Mouse (Mus musculus): ENCODE results near the gene Olfr390. TPM values are rescaled to one million over a fixed set of nuclear protein-coding genes. Genes with fewer than 3 reads are reported as not detected.

Olfr390 gene
- not detected in 2 replicates for polyA plus RNA-seq (2015; fragmentation: Nextera tagmentation; extraction: Ambion mirVana)

GRCm38 (mm10) chr11:73782664-73783063, at the start of gene Olfr390:
Gene Olfr390, plus strand, starts transcription at chr11:73782964.
- no peak for DNase-seq (ENCODE audit: low spot score)

GRCm38 (mm10) chr11:73759115-73759514, 23.6 kb upstream of the Olfr390 start:
- DNase-seq (ENCODE audit: low spot score) = no peak

- DNase-seq (ENCODE audit: low spot score) = no peak
Observed at GRCm38 (mm10) chr11:73780613-73781012, 2.2 kb upstream of the Olfr390 start, which contains the start of gene Olfr389. Gene Olfr389, minus strand, starts transcription at chr11:73780713.

- no peak for DNase-seq (ENCODE audit: low spot score)
Observed at GRCm38 (mm10) chr11:73802952-73803351, 20.2 kb downstream of the Olfr390 start, which contains the start of gene Olfr391-ps. Gene Olfr391-ps, minus strand, starts transcription at chr11:73803052.

GRCm38 (mm10) chr11:73816949-73817348, 34.2 kb downstream of the Olfr390 start, which contains the start of gene Olfr392:
Gene Olfr392, minus strand, starts transcription at chr11:73817049.
- DNase-seq (ENCODE audit: low spot score) = no peak

Other genes with a start within 250 kb of the Olfr390 start
- not detected in 2 replicates for gene Olfr385, start 190.0 kb upstream of the Olfr390 start, polyA plus RNA-seq (2015; fragmentation: Nextera tagmentation; extraction: Ambion mirVana)
- not detected in 2 replicates for gene Olfr384, start 184.4 kb upstream of the Olfr390 start, polyA plus RNA-seq (2015; fragmentation: Nextera tagmentation; extraction: Ambion mirVana)
- not detected in 2 replicates for gene Zfp735, start 94.2 kb upstream of the Olfr390 start, polyA plus RNA-seq (2015; fragmentation: Nextera tagmentation; extraction: Ambion mirVana)
- gene Olfr389, start 2.3 kb upstream of the Olfr390 start, polyA plus RNA-seq (2015; fragmentation: Nextera tagmentation; extraction: Ambion mirVana) = not detected in 2 replicates
- not detected in 2 replicates for gene Olfr391-ps, start 20.1 kb downstream of the Olfr390 start, polyA plus RNA-seq (2015; fragmentation: Nextera tagmentation; extraction: Ambion mirVana)
- gene Olfr392, start 34.1 kb downstream of the Olfr390 start, polyA plus RNA-seq (2015; fragmentation: Nextera tagmentation; extraction: Ambion mirVana) = not detected in 2 replicates
- not detected in 2 replicates for gene Olfr393, start 68.5 kb downstream of the Olfr390 start, polyA plus RNA-seq (2015; fragmentation: Nextera tagmentation; extraction: Ambion mirVana)
- not detected in 2 replicates for gene Olfr394, start 107.8 kb downstream of the Olfr390 start, polyA plus RNA-seq (2015; fragmentation: Nextera tagmentation; extraction: Ambion mirVana)
- not detected in 2 replicates for gene Olfr395, start 126.3 kb downstream of the Olfr390 start, polyA plus RNA-seq (2015; fragmentation: Nextera tagmentation; extraction: Ambion mirVana)
- not detected in 2 replicates for gene Olfr23, start 153.7 kb downstream of the Olfr390 start, polyA plus RNA-seq (2015; fragmentation: Nextera tagmentation; extraction: Ambion mirVana)
- gene Olfr397, start 177.9 kb downstream of the Olfr390 start, polyA plus RNA-seq (2015; fragmentation: Nextera tagmentation; extraction: Ambion mirVana) = not detected in 2 replicates
- gene Olfr398, start 207.4 kb downstream of the Olfr390 start, polyA plus RNA-seq (2015; fragmentation: Nextera tagmentation; extraction: Ambion mirVana) = not detected in 2 replicates

Measured in thymus, postnatal 0 days (tissue).